Mouse (Mus musculus) kidney, adult 2 months (tissue): ENCODE results near the gene Cfap54.
A peak's percentile ranks its signal among the peaks of the same experiment; 100 is the strongest.

ENCODE experiments used
- CTCF ChIP-seq: fragments of 200-500 bp; conservative IDR thresholded peaks from 2 replicates; pipeline ENCODE4 v1.5.1; 2011; ENCODE audit warnings: low read depth, mild to moderate bottlenecking, control low read depth, low read length, moderate library complexity, mixed read lengths; ENCODE audit not compliant: insufficient read depth, insufficient read length
- POLR2A ChIP-seq: fragments of 200-500 bp; IDR thresholded peaks from one replicate; pipeline ENCODE4 v1.6.1; 2011; ENCODE audit warnings: low read depth, low read length, control low read depth

DNA sequence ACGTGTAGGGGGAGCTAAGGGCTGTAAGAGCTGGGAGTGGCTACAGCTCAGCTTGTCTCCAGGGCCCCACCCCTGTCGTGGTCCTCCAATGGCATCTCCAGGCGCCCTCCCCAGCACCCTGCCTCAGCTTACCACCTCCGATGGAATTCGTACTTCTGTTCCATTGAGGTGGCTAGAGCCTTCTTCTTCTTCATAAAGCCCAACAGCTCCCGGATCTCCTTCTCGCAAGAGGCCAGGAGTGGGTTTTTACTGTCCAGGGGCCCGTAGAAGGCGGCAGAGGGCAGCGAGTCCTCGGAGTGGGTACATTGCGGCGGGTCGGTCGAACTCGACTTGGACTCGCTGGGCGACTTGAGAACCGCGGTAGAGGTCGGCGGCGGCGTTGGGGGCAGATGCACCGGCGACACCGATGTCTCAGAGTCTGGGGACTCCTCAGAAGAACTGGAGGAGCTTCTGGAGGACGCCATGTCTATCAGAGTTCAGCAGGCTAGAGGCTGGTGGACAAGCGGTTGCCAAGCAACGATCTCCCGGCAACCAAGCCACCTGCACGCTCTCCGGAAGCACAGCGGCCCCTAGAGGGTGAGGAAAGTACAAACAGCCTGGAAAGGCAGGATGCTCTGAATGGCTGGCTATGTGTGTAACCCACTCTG is at the start of gene Cfap54:
- peak; percentile 98 for TF ChIP-seq CTCF
- TF ChIP-seq POLR2A = no peak
